Mouse (Mus musculus) erythroblast, embryonic 14.5 days (primary cell): Measurements from ENCODE around the gene Gm45713.

Source experiments
- GATA1 ChIP-seq: IDR thresholded peaks from 2 replicates; pipeline ENCODE4 v1.6.1; 2012; ENCODE audit warnings: low read length, inconsistent platforms, mixed read lengths
- TAL1 ChIP-seq: IDR thresholded peaks from 3 replicates; pipeline ENCODE4 v1.6.1; 2012; ENCODE audit warnings: low read length, inconsistent platforms, mixed read lengths

GRCm38 (mm10) chr7:45105491-45105890 is 30.5 kb downstream of the Gm45713 start:
- TF ChIP-seq TAL1: no peak
- no peak for TF ChIP-seq GATA1
